8 mouse cellular contexts compared by ENCODE assay signal in the genomic region with DNA sequence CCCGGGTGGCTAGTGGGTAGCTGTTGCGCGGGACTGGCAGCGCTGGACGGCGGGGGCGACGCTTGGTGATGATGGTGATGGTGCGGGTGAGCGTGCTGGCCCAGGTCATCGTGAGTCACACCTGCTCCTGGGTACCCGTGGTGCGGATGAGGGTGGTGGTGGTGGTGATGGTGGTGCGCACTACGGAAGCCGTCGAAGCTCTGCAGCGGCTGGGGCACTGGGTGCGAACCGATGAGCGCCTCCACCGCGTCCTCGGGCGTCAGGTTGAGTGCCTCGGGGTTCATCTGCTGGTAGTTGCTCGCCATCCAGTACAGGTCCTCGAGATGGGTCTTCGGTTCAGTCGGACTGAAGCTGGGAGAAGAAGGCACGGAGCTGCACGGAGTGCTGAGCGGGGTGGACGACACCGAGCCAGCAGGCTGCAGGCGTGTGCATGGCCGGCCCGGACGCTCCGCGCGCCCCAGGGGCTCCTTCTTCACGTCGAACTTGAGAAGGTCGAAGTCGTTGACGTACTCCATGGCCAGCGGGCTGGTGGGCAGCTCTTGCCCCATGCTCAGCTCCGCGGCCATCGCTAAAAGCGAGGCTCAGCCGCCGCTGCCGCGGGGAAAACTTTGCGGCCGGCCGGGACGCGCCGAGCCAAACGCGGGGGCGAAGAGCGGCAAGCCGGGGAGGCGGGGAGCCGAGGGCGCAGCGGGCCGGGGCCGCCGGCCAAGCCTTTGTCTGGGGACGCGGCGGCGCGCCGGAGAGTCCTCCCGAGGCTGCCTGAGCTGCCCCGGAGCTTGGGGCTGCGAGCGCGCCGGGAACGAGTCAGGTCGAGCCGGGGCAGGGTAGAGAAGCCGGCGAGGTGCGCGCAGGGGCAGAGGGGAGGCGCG. TPM values are rescaled to one million over a fixed set of nuclear protein-coding genes. Genes with fewer than 3 reads are reported as not detected.
A peak's percentile ranks its signal among the peaks of the same experiment; 100 is the strongest.
DNase-seq lines count a peak whose midpoint lies in the region; ATAC-seq lines count a peak whose summit lies in the region.
"Had no signal": no experiment of that assay in that cellular context is flagged by ENCODE, and none has a peak within 500 bp of the region (broad histone marks: within the 10 kb centered on the region; RNA-seq: fewer than 3 reads in every experiment).

No protein-coding gene starts in this region.

- H3K27ac ChIP-seq in lung, embryonic 16.5 days (ENCODE audit: low read length): peak overlapping the region; percentile 53
- peak overlapping the region; percentile 51 for H3K27ac ChIP-seq in intestine, embryonic 15.5 days
- peak overlapping the region; percentile 91 for H3K27ac ChIP-seq in midbrain, embryonic 14.5 days (replicated peaks; ENCODE audit: low read depth, low read length)

- DNase-seq in lung, postnatal 10 days: no peak
- peak; percentile 33 for DNase-seq in fibroblast of lung, adult 2 months (ENCODE audit: low read depth)
- no peak for DNase-seq in midbrain, embryonic 14.5 days
- DNase-seq in layer of hippocampus, postnatal 10 days (ENCODE audit: low spot score in 2 of 2): no peak

- H3K27me3 ChIP-seq in lung, embryonic 16.5 days (ENCODE audit: control insufficient read depth, insufficient read depth, low read depth, low read length): peaks cover 76% of the 10 kb centered on the region
- H3K27me3 ChIP-seq in intestine, embryonic 15.5 days (replicated peaks): peaks cover 75% of the 10 kb centered on the region
- peaks cover 75% of the 10 kb centered on the region for H3K27me3 ChIP-seq in midbrain, embryonic 14.5 days (ENCODE audit: control insufficient read depth, insufficient read depth, low read length)

- ATAC-seq in lung, embryonic 16.5 days (ENCODE audit: low read depth): peak; percentile 64
- peak; percentile 10 for ATAC-seq in intestine, embryonic 15.5 days
- ATAC-seq in midbrain, embryonic 14.5 days (ENCODE audit: low FRiP score, low TSS enrichment): 0 out of 2 replicates have a peak, but pooled peaks have one; percentile 9
- ATAC-seq in erythroid progenitor cell, adult 5-6 weeks (replicated peaks; ENCODE audit: low FRiP score, poor library complexity, severe bottlenecking): no peak

- peaks cover 24% of the 10 kb centered on the region for H3K4me1 ChIP-seq in lung, embryonic 16.5 days (replicated peaks; ENCODE audit: control insufficient read depth, insufficient read depth, low read length)
- H3K4me1 ChIP-seq in intestine, embryonic 15.5 days (replicated peaks): peaks cover 30% of the 10 kb centered on the region
- H3K4me1 ChIP-seq in midbrain, embryonic 14.5 days (ENCODE audit: control insufficient read depth, insufficient read depth, low read length): peaks cover 12% of the 10 kb centered on the region; the same call in 1 of the 2 replicates

- no peaks in the 10 kb centered on the region for H3K9me3 ChIP-seq in lung, embryonic 16.5 days (ENCODE audit: control insufficient read depth, low read length)
- no peaks in the 10 kb centered on the region for H3K9me3 ChIP-seq in intestine, embryonic 15.5 days
- no peaks in the 10 kb centered on the region for H3K9me3 ChIP-seq in midbrain, embryonic 14.5 days (ENCODE audit: control insufficient read depth, low read length)

- H3K36me3 ChIP-seq in lung, embryonic 16.5 days (ENCODE audit: control insufficient read depth, insufficient read depth, low read length): no peaks in the 10 kb centered on the region
- no peaks in the 10 kb centered on the region for H3K36me3 ChIP-seq in intestine, embryonic 15.5 days
- no peaks in the 10 kb centered on the region for H3K36me3 ChIP-seq in midbrain, embryonic 14.5 days (ENCODE audit: control insufficient read depth, insufficient read depth, low read length)

- under 1% methylated on average over 92 of the region's 95 CpGs for WGBS in lung, embryonic 16.5 days
- WGBS in intestine, embryonic 15.5 days: under 1% methylated on average over 94 of the region's 95 CpGs
- 2% methylated on average over 94 of the region's 95 CpGs for WGBS in midbrain, embryonic 14.5 days

- peak overlapping the region; percentile 64 for H3K9ac ChIP-seq in lung, embryonic 16.5 days (ENCODE audit: low read length)
- H3K9ac ChIP-seq in intestine, embryonic 15.5 days: peak overlapping the region; percentile 66
- H3K9ac ChIP-seq in midbrain, embryonic 14.5 days (replicated peaks; ENCODE audit: low read length): peak overlapping the region; percentile 72

- H3K4me2 ChIP-seq in lung, embryonic 16.5 days (ENCODE audit: low read depth, low read length): peak overlapping the region; percentile 96
- H3K4me2 ChIP-seq in intestine, embryonic 15.5 days (replicated peaks): peak overlapping the region; percentile 98
- H3K4me2 ChIP-seq in midbrain, embryonic 14.5 days (ENCODE audit: low read length): peak overlapping the region; percentile 95

- peak overlapping the region; percentile 53 for H3K4me3 ChIP-seq in lung, embryonic 16.5 days (ENCODE audit: low read length)
- H3K4me3 ChIP-seq in intestine, embryonic 15.5 days (replicated peaks): peak overlapping the region; percentile 59
- H3K4me3 ChIP-seq in midbrain, embryonic 14.5 days (replicated peaks; ENCODE audit: low read depth, low read length): peak overlapping the region; percentile 60
- H3K4me3 ChIP-seq: myocyte had no signal

RNA-seq across cellular contexts. Expression of gene Mafb, which starts 0.5 kb away (rescaled TPM):
- polyA plus RNA-seq in lung, embryonic 16.5 days (2015; fragmentation: Nextera tagmentation; extraction: Ambion mirVana): 2.6 and 2.9 TPM in 2 replicates
- polyA plus RNA-seq in intestine, embryonic 15.5 days (2015; fragmentation: Nextera tagmentation; extraction: Ambion mirVana): 10.1 and 12.0 TPM in 2 replicates
- 4.0 and 4.9 TPM in 2 replicates for polyA plus RNA-seq in midbrain, embryonic 14.5 days (2014; fragmentation: Nextera tagmentation; extraction: Ambion mirVana)
- total RNA-seq in erythroid progenitor cell, adult 5-6 weeks (2015; ENCODE audit: low replicate concordance): 7.6 and 13.4 TPM in 2 replicates
- total RNA-seq in erythroid progenitor cell, adult 5-6 weeks (2017; ENCODE audit: low replicate concordance): 0.30 and 2.3 TPM in 2 replicates
- 10 to 100 TPM; 12.0 to 12.2 TPM for total RNA-seq in layer of hippocampus, postnatal 10 days (2021)

RNA-seq across cellular contexts. Expression of gene Gm826, which starts 32.4 kb away (rescaled TPM):
- 0.50 and 0.77 TPM in 2 replicates for polyA plus RNA-seq in lung, embryonic 16.5 days (2015; fragmentation: Nextera tagmentation; extraction: Ambion mirVana)
- polyA plus RNA-seq in intestine, embryonic 15.5 days (2015; fragmentation: Nextera tagmentation; extraction: Ambion mirVana): 15.1 and 15.3 TPM in 2 replicates
- 0.38 TPM in 1 of 2 replicates, not detected in the other for polyA plus RNA-seq in midbrain, embryonic 14.5 days (2014; fragmentation: Nextera tagmentation; extraction: Ambion mirVana)
- total RNA-seq in erythroid progenitor cell, adult 5-6 weeks (2015; ENCODE audit: low replicate concordance): not detected in 2 replicates
- total RNA-seq in erythroid progenitor cell, adult 5-6 weeks (2017; ENCODE audit: low replicate concordance): not detected in 2 replicates
- under 1 TPM in 1 of 2 experiments, not detected in 1; 0.73 TPM for total RNA-seq in layer of hippocampus, postnatal 10 days (2021)
- polyA plus RNA-seq: myocyte had no signal
